Mouse (Mus musculus) ZHBTc4 (cell line): ENCODE data around the gene Tmem95.
"Not testable (repeated sequence)": the region's sequence is repeated elsewhere in the genome, so short reads cannot be mapped to it uniquely, and the experiment has no call there.

Experiments used
- DNase-seq: peaks from one replicate; pipeline ENCODE4 v3.0.0-alpha.2; 2011; ENCODE audit warnings: low read depth, low spot score

Tmem95 gene

GRCm38 (mm10) chr11:69877878-69878277 is at the start of gene Tmem95:
Gene Tmem95, minus strand, starts transcription at chr11:69878018.
- no peak for DNase-seq

GRCm38 (mm10) chr11:69927501-69927900 is 49.7 kb upstream of the Tmem95 start:
- DNase-seq: no peak

GRCm38 (mm10) chr11:69922796-69923195 is 45.0 kb upstream of the Tmem95 start:
- no peak for DNase-seq

GRCm38 (mm10) chr11:69922012-69922756 is 44.4 kb upstream of the Tmem95 start:
- DNase-seq: no peak

GRCm38 (mm10) chr11:69921114-69922011 is 43.5 kb upstream of the Tmem95 start, which contains the start of gene Eif5a:
Gene Eif5a, minus strand, starts transcription at chr11:69921958.
- DNase-seq: peak; percentile 100

GRCm38 (mm10) chr11:69920266-69921031 is 42.6 kb upstream of the Tmem95 start:
- DNase-seq: peak; percentile 77

GRCm38 (mm10) chr11:69919661-69920265 is 41.9 kb upstream of the Tmem95 start:
- DNase-seq: peak; percentile 94

GRCm38 (mm10) chr11:69919053-69919452 is 41.2 kb upstream of the Tmem95 start:
- DNase-seq: no peak

- no peak for DNase-seq
Measured at GRCm38 (mm10) chr11:69918118-69918517, 40.3 kb upstream of the Tmem95 start.

- DNase-seq: no peak
Measured at GRCm38 (mm10) chr11:69917379-69917948, 39.6 kb upstream of the Tmem95 start.

- DNase-seq: not testable (repeated sequence)
Measured at GRCm38 (mm10) chr11:69916652-69917378, 39.0 kb upstream of the Tmem95 start.

GRCm38 (mm10) chr11:69915667-69916627 is 38.1 kb upstream of the Tmem95 start:
- no peak for DNase-seq

- DNase-seq: no peak
Measured at GRCm38 (mm10) chr11:69914917-69915430, 37.2 kb upstream of the Tmem95 start.

- DNase-seq: peak; percentile 80
Measured at GRCm38 (mm10) chr11:69914372-69914764, 36.5 kb upstream of the Tmem95 start.

GRCm38 (mm10) chr11:69913554-69914371 is 35.9 kb upstream of the Tmem95 start, which contains the start of gene Gps2:
Gene Gps2, plus strand, starts transcription at chr11:69913888.
- DNase-seq: peak; percentile 97

- no peak for DNase-seq
Measured at GRCm38 (mm10) chr11:69912716-69913530, 35.1 kb upstream of the Tmem95 start.

- DNase-seq: no peak
Measured at GRCm38 (mm10) chr11:69911701-69912100, 33.9 kb upstream of the Tmem95 start.
